Mouse (Mus musculus) cerebellum, adult 9-10 months (tissue): ENCODE measurements around the gene Cass4.

ENCODE experiments used
- DNase-seq: peaks from one replicate; pipeline ENCODE4 v3.0.0; 2022

Cass4 gene

DNA sequence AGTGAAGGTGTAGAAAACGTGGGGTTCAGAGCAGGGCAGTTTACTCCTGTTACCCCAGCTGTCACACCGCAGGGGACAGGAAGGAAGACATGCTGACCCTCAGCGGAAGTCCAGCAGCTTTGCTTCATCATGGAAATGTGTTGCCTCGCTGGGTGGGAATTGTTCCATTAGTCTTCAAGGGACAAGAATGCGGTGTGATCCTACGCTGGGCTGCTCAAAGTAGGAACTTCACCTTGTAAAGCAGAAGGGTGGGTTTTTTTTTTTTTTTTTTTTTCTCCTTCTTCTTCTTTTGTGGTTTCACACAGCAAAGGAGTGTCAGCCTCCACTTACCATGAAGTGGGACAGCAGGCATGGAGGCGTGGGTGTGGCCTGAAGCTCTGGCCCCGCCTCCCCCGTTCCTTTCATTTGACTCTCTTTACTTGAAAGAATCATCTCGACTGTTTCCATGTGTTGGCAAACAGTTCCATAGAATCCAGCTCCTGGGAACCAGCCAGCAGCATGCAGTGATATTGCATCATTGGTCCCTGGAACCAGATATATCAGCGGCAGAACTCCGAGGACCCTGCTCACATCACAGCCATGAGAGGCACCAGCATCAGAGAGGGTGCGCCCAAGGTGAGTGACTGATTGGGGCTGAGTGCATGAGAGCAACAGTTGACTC, at the start of gene Cass4:
Gene Cass4, plus strand, starts transcription at position 404 of the 661 bp plus-strand sequence.
- DNase-seq, result no peak

- DNase-seq, result no peak
These were observed 48.9 kb upstream of the Cass4 start for GRCm38 (mm10) chr2:172344669-172345068.

- DNase-seq, result peak; percentile 97
These were observed 48.3 kb upstream of the Cass4 start, which contains the start of gene Fam210b for GRCm38 (mm10) chr2:172345258-172345738. Gene Fam210b (plus strand): TSS chr2:172345565.

GRCm38 (mm10) chr2:172346034-172346929, 47.3 kb upstream of the Cass4 start:
- peak; percentile 49 for DNase-seq

DNA sequence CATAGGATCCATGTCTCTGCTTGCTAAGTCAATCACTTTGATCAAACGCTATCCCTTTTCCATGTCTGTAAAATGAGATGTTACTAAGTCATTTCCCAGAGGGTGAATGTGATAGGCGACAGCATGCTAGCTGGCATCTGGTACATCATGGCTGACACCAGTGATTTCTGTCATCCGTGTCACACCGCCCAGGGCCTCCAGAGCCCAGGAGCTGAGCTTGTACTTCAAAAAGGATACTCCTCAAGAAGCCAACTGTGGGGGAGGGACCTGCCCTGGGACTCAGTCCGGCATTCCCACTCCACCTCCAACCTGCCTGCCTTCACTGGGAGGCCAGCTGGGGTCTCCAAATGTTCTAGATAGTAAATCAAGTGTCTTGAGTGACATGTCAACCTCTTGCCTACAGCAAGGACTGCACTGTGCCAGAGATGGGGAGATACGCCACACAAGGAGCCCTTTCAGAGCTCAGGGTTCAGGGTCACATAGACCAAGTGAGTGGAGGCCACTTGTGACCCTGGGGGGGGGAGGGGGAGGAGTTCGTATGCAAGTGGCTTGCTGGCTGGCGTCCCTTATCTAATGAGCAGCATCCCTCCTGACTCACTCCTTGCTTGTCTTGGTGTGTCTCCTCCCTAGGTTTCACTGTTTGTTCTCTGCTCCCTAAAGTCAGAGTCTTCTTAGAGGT, 46.5 kb upstream of the Cass4 start:
- DNase-seq, result peak; percentile 15

DNA sequence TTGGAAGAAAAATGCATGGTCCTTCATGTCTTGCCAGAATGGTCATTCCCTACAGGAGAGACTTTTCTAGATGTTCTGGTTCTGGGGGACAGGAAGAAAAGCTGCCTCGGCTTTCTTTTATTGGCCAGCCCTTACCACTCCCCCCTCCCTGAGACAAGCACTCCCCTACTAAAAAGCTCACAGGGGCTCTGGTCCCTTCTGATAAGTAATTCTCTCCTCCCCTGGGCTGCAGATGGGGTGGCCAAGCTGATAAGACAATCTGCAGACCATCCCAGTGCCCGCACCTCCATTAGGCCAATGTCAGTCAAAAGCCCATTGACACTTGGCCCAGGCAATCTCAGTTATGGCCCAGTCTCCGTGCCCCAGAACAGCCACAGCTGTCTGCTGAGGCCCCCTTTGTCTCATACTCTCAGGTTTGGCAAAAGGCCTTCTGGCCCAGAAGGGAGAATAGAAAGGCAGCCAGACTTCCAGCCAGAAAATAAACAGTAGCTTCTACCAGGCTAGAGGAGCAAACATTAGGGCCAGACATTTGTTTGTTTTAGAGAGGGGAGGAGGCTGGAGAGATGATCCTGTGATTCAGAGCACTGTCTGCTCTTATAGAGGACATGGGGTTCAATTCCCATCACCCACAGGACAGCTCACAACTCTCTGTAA, 45.2 kb upstream of the Cass4 start:
- DNase-seq, result no peak

GRCm38 (mm10) chr2:172349776-172350175, 43.8 kb upstream of the Cass4 start:
- no peak for DNase-seq

DNA sequence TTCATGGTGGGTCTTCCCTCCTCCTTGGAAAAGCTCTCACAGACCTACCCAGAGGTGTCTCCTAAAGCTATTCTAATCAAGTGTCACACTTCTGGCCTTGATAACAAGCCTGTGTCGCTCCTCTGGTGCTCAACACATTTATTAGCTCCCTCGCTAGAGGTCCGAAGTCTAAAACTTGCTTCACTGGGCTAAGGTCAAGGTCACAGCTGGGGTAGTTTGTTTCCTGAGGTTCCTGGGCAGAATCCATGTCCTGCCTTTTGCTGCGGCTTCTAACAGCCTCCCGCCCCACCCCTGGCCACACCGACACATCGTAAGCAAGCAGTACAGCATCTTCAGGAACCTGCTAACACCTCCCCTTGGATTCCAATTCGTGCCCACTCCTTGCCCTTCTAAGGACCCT, 42.8 kb upstream of the Cass4 start:
- no peak for DNase-seq

GRCm38 (mm10) chr2:172353218-172353617, 40.4 kb upstream of the Cass4 start:
- no peak for DNase-seq

- DNase-seq, result no peak
These were observed 38.8 kb upstream of the Cass4 start for GRCm38 (mm10) chr2:172354761-172355160.

DNA sequence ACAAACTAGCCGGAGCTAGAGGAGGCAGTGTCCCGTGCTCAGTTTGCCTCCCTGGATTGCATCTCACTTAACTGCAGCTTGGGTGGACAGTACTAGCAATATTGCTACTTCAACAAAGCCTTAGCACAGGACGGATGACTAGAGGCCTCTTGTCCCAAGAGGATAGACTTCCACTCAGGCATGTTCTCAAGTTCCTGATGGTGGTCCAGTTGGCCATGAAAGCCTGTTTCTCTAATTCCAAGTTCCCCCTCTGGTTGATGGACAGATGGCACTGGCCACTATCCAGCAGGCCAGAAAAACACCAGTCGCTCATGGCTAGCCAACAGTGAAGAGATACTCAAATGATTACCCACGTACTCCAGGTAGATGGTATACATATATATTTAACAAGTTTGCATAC, 37.8 kb upstream of the Cass4 start:
- no peak for DNase-seq

- no peak for DNase-seq
These were observed 30.4 kb upstream of the Cass4 start for GRCm38 (mm10) chr2:172363176-172363575.

DNA sequence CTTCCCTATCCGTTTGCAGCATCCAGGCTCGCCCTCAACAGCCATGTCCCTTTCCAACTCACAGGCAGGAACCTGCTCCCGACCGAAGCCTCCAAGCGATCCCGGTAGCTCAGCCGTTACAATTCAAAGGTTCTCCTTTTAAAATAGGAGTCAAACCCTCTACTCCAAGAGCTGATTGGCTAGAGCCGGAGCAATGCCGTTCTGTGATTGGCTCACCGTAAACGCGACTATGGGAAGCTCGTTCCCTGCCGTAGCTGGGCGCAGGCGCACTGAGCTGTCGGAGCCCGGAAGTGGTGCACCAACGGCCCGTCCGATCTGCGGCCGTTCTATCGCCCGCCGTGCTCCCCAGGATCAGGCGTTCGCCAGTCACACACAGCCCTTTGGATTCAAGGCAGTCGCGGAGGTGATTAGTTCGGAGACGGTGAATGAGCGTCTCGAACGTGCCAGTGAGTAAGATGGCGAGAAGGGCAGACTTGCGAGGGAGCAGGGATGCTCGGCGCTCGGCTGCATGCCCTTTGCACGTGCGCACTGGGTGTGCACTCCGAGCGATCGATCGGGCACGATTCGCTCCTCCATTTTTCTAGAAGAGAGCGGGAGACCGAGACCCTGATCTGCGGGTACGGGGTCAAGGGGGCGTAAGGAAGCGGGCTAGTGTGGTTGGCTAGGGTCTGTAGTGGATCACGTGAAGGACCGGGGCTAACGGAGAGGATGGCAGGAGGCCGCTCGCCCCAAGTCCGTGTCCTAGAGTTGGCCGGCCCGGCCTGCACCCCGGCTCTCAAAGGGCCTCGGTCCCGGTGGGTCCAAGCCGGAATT, 23.0 kb upstream of the Cass4 start, which contains the start of the genes Aurka and Cstf1:
Gene Aurka, minus strand, starts transcription at position 125 of the 813 bp plus-strand sequence.
Gene Cstf1, plus strand, starts transcription at position 271 of the 813 bp plus-strand sequence.
- DNase-seq, result peak; percentile 96

DNA sequence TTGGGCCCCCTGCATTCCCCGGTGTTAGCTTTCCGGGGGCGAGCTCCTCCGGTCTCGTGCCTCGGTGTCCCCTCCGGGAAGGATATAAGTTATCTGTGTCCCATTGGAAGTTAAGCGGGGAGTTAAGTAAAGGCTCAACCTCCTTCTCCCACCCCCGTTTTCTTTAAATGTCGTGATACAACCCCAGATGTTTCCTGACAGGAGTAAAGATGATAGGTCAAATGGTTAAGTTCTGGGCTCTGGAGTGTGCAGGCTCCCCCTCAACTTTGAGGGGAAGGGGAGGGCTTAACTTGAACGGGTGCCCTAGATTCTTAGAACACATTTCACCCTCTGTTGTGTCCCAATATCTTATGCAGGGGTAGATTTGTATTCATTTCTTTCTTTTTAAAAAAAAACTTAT, 22.3 kb upstream of the Cass4 start:
- no peak for DNase-seq

DNA sequence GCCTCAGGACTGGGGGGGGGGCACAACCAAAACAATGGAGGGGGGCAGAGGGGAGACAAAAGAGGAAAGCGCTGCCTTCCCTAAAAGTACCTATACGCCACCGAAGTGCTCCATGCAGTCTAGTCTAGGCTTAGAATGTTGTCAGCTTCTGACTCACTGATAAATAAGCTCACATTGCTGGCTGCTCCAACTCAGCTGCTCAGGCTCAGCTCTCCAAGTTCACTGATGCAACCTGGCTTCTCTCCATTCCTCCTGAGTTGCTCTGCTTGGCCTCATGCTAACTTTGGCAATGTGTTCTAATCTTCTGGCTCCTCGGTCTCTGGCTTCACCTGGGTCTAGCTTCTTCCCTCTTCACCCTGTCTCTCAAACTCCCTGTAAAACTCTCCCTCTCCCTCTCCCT, 17.0 kb upstream of the Cass4 start:
- no peak for DNase-seq

GRCm38 (mm10) chr2:172376999-172377515, 16.5 kb upstream of the Cass4 start:
- DNase-seq, result no peak

DNA sequence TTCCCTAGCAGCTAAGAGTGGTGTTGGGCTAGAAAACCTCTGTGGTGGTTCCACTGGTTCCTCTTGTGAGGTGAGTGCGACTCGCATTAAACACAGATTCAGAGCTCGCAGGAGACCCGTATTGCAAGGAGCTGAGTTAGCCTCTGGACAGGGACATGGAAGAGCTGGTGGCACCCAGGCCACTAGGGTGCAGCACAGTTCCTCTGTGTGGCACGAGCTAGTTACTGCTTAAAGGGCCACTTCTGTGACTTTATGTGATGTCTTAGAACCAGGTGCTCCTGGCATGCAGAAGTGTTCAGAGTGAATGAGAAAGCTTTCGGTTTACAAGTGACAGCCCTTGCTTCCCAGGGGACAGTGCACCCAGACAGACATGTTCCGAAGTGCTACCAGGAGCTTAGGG, 15.3 kb upstream of the Cass4 start:
- no peak for DNase-seq

DNA sequence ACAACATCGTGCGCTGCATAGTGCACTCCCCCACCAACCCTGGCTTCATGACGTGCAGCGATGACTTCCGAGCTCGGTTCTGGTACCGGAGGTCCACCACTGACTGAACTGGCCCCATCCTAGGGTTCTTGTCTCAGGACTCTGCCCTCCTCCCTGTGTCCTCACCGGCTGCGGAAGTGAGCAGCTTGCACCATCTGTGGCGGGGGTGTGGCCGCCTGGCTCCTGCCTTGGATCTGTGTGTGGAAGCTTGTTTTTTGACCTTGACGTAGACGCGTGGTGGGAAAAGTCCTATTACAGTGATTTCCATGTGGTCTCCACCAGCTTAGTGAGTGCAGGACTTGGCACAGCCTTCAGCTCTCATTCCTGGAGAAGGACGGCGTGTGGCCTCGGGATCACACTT, 13.1 kb upstream of the Cass4 start:
- DNase-seq, result no peak

- DNase-seq, result no peak
These were observed 12.3 kb upstream of the Cass4 start for GRCm38 (mm10) chr2:172381341-172381740.

- DNase-seq, result no peak
These were observed 11.7 kb upstream of the Cass4 start for GRCm38 (mm10) chr2:172381898-172382297.

- DNase-seq, result no peak
These were observed 8.9 kb upstream of the Cass4 start for GRCm38 (mm10) chr2:172384715-172385114.

GRCm38 (mm10) chr2:172390341-172390740, 3.3 kb upstream of the Cass4 start:
- no peak for DNase-seq
